Mouse (Mus musculus) MEL (cell line): Measurements from ENCODE around the gene Mfsd4b2. TPM values are rescaled to one million over a fixed set of nuclear protein-coding genes. Genes with fewer than 3 reads are reported as not detected.

Experiments
- DNase-seq: peaks from one replicate; pipeline ENCODE4 v3.0.0; 2011; ENCODE audit warnings: low read depth, low spot score
- H3K27ac ChIP-seq: 2 replicates; pipeline ENCODE4 v1.5.1; 2012; ENCODE audit warnings: low read depth, mild to moderate bottlenecking, control low read depth, low read length, moderate library complexity; ENCODE audit not compliant: control insufficient read depth
- H3K27me3 ChIP-seq, 2 experiments: fragments of 150-350 bp in 1 of 2; sonication (generic) in 1 of 2; 2 replicates each; pipeline ENCODE4 v1.6.1; 2012; ENCODE audit warnings: low read length in 2 of 2, mild to moderate bottlenecking in 2 of 2, improper control_type of control experiment in 1 of 2, moderate library complexity in 1 of 2; ENCODE audit not compliant: insufficient read depth in 2 of 2, control insufficient read depth in 1 of 2
- H3K36me3 ChIP-seq, 2 experiments: 2 replicates each; pipeline ENCODE4 v1.6.1; 2012 to 2014; ENCODE audit warnings: low read length in 2 of 2, improper control_type of control experiment in 1 of 2, inconsistent platforms in 1 of 2, mild to moderate bottlenecking in 1 of 2; ENCODE audit not compliant: insufficient read depth in 2 of 2, control insufficient read depth in 1 of 2
- H3K4me1 ChIP-seq, 2 experiments: fragments of 150-350 bp in 1 of 2; sonication (generic) in 1 of 2; 2 replicates each; pipeline ENCODE4 v1.6.1; 2012; ENCODE audit warnings: low read length in 2 of 2, improper control_type of control experiment in 1 of 2, mild to moderate bottlenecking in 1 of 2; ENCODE audit not compliant: insufficient read depth in 2 of 2, control insufficient read depth in 1 of 2
- H3K4me3 ChIP-seq, 2 experiments: fragments of 150-350 bp in 1 of 2; sonication (generic) in 1 of 2; 2 replicates each; pipeline ENCODE4 v1.5.1; 2012; ENCODE audit warnings: low read depth in 2 of 2, low read length in 2 of 2, mild to moderate bottlenecking in 2 of 2, moderate library complexity in 2 of 2, control low read depth in 1 of 2, improper control_type of control experiment in 1 of 2; ENCODE audit not compliant: control insufficient read depth in 1 of 2, insufficient read depth in 1 of 2
- H3K79me2 ChIP-seq: 2 replicates; pipeline ENCODE4 v1.6.1; 2012; ENCODE audit warnings: mild to moderate bottlenecking, low read length, moderate library complexity; ENCODE audit not compliant: control insufficient read depth, poor library complexity, insufficient read depth
- H3K9ac ChIP-seq: 2 replicates; pipeline ENCODE4 v1.6.1; 2012; ENCODE audit warnings: low read depth, mild to moderate bottlenecking, control low read depth, low read length, moderate library complexity; ENCODE audit not compliant: control insufficient read depth, poor library complexity, severe bottlenecking
- H3K9me3 ChIP-seq: fragments of 150-350 bp; sonication (generic); replicated peaks from 2 replicates; pipeline ENCODE4 v1.6.1; 2012; ENCODE audit warnings: mild to moderate bottlenecking, low read length, improper control_type of control experiment, moderate library complexity; ENCODE audit not compliant: insufficient read depth
- BHLHE40 ChIP-seq: IDR thresholded peaks from 2 replicates; pipeline ENCODE4 v1.6.1; 2012; ENCODE audit warnings: low read depth, mild to moderate bottlenecking, inconsistent platforms, low read length, improper control_type of control experiment, borderline replicate concordance
- CHD1 ChIP-seq: IDR thresholded peaks from 2 replicates; pipeline ENCODE4 v1.6.1; 2012; ENCODE audit warnings: low read depth, mild to moderate bottlenecking, inconsistent platforms, low read length, improper control_type of control experiment
- CHD2 ChIP-seq: IDR thresholded peaks from 2 replicates; pipeline ENCODE4 v1.6.1; 2011; ENCODE audit warnings: low read length, improper control_type of control experiment
- CTCF ChIP-seq, 3 experiments: IDR thresholded peaks in 2 of 3; conservative IDR thresholded peaks in 1 of 3; 2 replicates each; pipeline ENCODE4 v1.5.1; 2011 to 2012; ENCODE audit warnings: low read length in 3 of 3, low read depth in 2 of 3, mild to moderate bottlenecking in 2 of 3, improper control_type of control experiment in 1 of 3, inconsistent platforms in 1 of 3, mixed read lengths in 1 of 3, moderate library complexity in 1 of 3; ENCODE audit not compliant: control insufficient read depth in 1 of 3, insufficient read depth in 1 of 3, poor library complexity in 1 of 3, severe bottlenecking in 1 of 3
- ELF1 ChIP-seq: IDR thresholded peaks from 2 replicates; pipeline ENCODE4 v1.6.1; 2014; ENCODE audit warnings: low read depth, mild to moderate bottlenecking, inconsistent platforms, low read length, improper control_type of control experiment, moderate library complexity
- GATA1 ChIP-seq: IDR thresholded peaks from 2 replicates; pipeline ENCODE4 v1.6.1; 2011; ENCODE audit warnings: low read depth, low read length, improper control_type of control experiment
- JUND ChIP-seq: IDR thresholded peaks from 2 replicates; pipeline ENCODE4 v1.6.1; 2011; ENCODE audit warnings: low read depth, mild to moderate bottlenecking, improper control_type of control experiment, low read length
- KAT2A ChIP-seq: conservative IDR thresholded peaks from 2 replicates; pipeline ENCODE4 v1.6.1; 2012; ENCODE audit warnings: low read depth, low read length, improper control_type of control experiment, inconsistent platforms
- MAZ ChIP-seq: IDR thresholded peaks from 2 replicates; pipeline ENCODE4 v1.6.1; 2012; ENCODE audit warnings: low read depth, mild to moderate bottlenecking, inconsistent platforms, low read length, improper control_type of control experiment
- MEF2A ChIP-seq: IDR thresholded peaks from 2 replicates; pipeline ENCODE4 v1.6.1; 2014; ENCODE audit warnings: low read depth, mild to moderate bottlenecking, inconsistent platforms, low read length, improper control_type of control experiment; ENCODE audit not compliant: poor library complexity, insufficient replicate concordance, severe bottlenecking; ENCODE audit errors: extremely low read depth
- MXI1 ChIP-seq: IDR thresholded peaks from 2 replicates; pipeline ENCODE4 v1.6.1; 2011; ENCODE audit warnings: mild to moderate bottlenecking, low read depth, low read length, improper control_type of control experiment
- POLR2AphosphoS2 ChIP-seq: IDR thresholded peaks from 2 replicates; pipeline ENCODE4 v1.6.1; 2011; ENCODE audit warnings: low read length, improper control_type of control experiment
- RCOR1 ChIP-seq: IDR thresholded peaks from 2 replicates; pipeline ENCODE4 v1.6.1; 2012; ENCODE audit warnings: low read depth, mild to moderate bottlenecking, inconsistent platforms, low read length, improper control_type of control experiment
- TBP ChIP-seq: IDR thresholded peaks from 2 replicates; pipeline ENCODE4 v1.8.0; 2011; ENCODE audit warnings: low read depth, low read length, improper control_type of control experiment
- TCF12 ChIP-seq: IDR thresholded peaks from 2 replicates; pipeline ENCODE4 v1.6.1; 2014; ENCODE audit warnings: low read depth, mild to moderate bottlenecking, inconsistent platforms, low read length, improper control_type of control experiment, moderate library complexity
- USF1 ChIP-seq: IDR thresholded peaks from 2 replicates; pipeline ENCODE4 v1.6.1; 2014; ENCODE audit warnings: low read depth, mild to moderate bottlenecking, inconsistent platforms, low read length, improper control_type of control experiment, moderate library complexity
- USF2 ChIP-seq, 2 experiments: IDR thresholded peaks; 2 replicates each; pipeline ENCODE4 v1.6.1; 2011 to 2012; ENCODE audit warnings: improper control_type of control experiment in 2 of 2, low read length in 2 of 2, borderline replicate concordance in 1 of 2, inconsistent platforms in 1 of 2, low read depth in 1 of 2, mild to moderate bottlenecking in 1 of 2; ENCODE audit not compliant: insufficient read depth in 1 of 2
- ZC3H11A ChIP-seq: IDR thresholded peaks from 2 replicates; pipeline ENCODE4 v1.6.1; 2012; ENCODE audit warnings: low read depth, mild to moderate bottlenecking, inconsistent platforms, low read length, improper control_type of control experiment
- ZMIZ1 ChIP-seq: IDR thresholded peaks from 2 replicates; pipeline ENCODE4 v1.6.1; 2012; ENCODE audit warnings: low read depth, mild to moderate bottlenecking, inconsistent platforms, low read length, improper control_type of control experiment, moderate library complexity
- ZNF384 ChIP-seq: IDR thresholded peaks from 2 replicates; pipeline ENCODE4 v1.6.1; 2012; ENCODE audit warnings: low read depth, mild to moderate bottlenecking, inconsistent platforms, low read length, improper control_type of control experiment
- polyA plus RNA-seq, 2 experiments: library from polyadenylated mRNA; stranded (reverse) in 1 of 2; unstranded in 1 of 2; fragments of >175 nt in 1 of 2; fragments of >200 nt in 1 of 2; gene quantifications; 2 replicates each; pipeline versions ENCODE4 v1.2.1 to v1.2.4; 2012; ENCODE audit warnings: low replicate concordance in 2 of 2, low read depth in 1 of 2; ENCODE audit not compliant: insufficient read length in 2 of 2, insufficient read depth in 1 of 2, missing spikeins in 1 of 2
- total RNA-seq: library from RNA; depleted of rRNA; stranded (reverse); fragments of 300-350 nt; gene quantifications from 2 replicates; pipeline ENCODE4 v1.2.3, GENCODE M21; 2012

The Mfsd4b2 gene
- total and polyA plus RNA-seq, 3 experiments = not detected

- H3K79me2 ChIP-seq = no peaks in the 10 kb centered on the region
- no peak for TF ChIP-seq ELF1
- TF ChIP-seq BHLHE40 = no peak
- no peak for TF ChIP-seq TCF12
- no peak for TF ChIP-seq USF2 (IDR thresholded peaks at IDR 0.05; ENCODE audit: borderline replicate concordance in 1 of 2, insufficient read depth in 1 of 2, low read depth in 1 of 2, low read length in 2 of 2)
- no peak for TF ChIP-seq CTCF (IDR thresholded peaks at IDR 0.05 in 2 of 3, conservative IDR thresholded peaks at IDR 0.05 in 1 of 3; ENCODE audit: control insufficient read depth in 1 of 3, insufficient read depth in 1 of 3, low read depth in 2 of 3, low read length in 3 of 3, poor library complexity in 1 of 3, severe bottlenecking in 1 of 3)
- no peak for DNase-seq
- H3K36me3 ChIP-seq = no peaks in the 10 kb centered on the region
- no peaks in the 10 kb centered on the region for H3K9me3 ChIP-seq
- H3K9ac ChIP-seq = no peak overlapping the region
- H3K4me1 ChIP-seq = no peaks in the 10 kb centered on the region
- H3K4me3 ChIP-seq = no peak overlapping the region
- H3K27me3 ChIP-seq = peaks cover 2 to 3% of the 10 kb centered on the region in 2 experiments; a peak in 2 of 4 replicates
- H3K27ac ChIP-seq = no peak overlapping the region
These were observed 19.7 kb downstream of the Mfsd4b2 start for GRCm38 (mm10) chr10:39906799-39907658.

- Histone ChIP-seq H3K9me3 (no peaks in the 10 kb centered on the region), H3K27me3 (peaks cover 2 to 3% of the 10 kb centered on the region in 2 experiments; a peak in 2 of 4 replicates), H3K4me1 (no peaks in the 10 kb centered on the region), H3K9ac (no peak overlapping the region), H3K4me3 (no peak overlapping the region), H3K27ac (no peak overlapping the region), H3K36me3 (no peaks in the 10 kb centered on the region), H3K79me2 (no peaks in the 10 kb centered on the region)
- TF ChIP-seq ELF1 = no peak
- no peak for TF ChIP-seq ZMIZ1
- no peak for TF ChIP-seq ZNF384
- no peak for TF ChIP-seq POLR2AphosphoS2
- no peak for TF ChIP-seq MXI1
- TF ChIP-seq GATA1 = no peak
- TF ChIP-seq KAT2A = no peak
- no peak for TF ChIP-seq TBP
- no peak for TF ChIP-seq MAZ
- no peak for TF ChIP-seq USF2 (IDR thresholded peaks at IDR 0.05; ENCODE audit: borderline replicate concordance in 1 of 2, insufficient read depth in 1 of 2, low read depth in 1 of 2, low read length in 2 of 2)
- TF ChIP-seq MEF2A = no peak
- no peak for TF ChIP-seq CHD1
- no peak for TF ChIP-seq USF1
- TF ChIP-seq RCOR1 = no peak
- no peak for TF ChIP-seq JUND
- no peak for TF ChIP-seq CHD2
- no peak for TF ChIP-seq ZC3H11A
- DNase-seq = no peak
These were observed 22.5 kb downstream of the Mfsd4b2 start for GRCm38 (mm10) chr10:39904191-39904590.
